In genomic region chr7:143093847-143094246, GRCm38 (mm10) we compare ENCODE assay signal across 39 mouse cellular contexts. TPM values are rescaled to one million over a fixed set of nuclear protein-coding genes. Genes with fewer than 3 reads are reported as not detected.
"Had no signal": no experiment of that assay in that cellular context is flagged by ENCODE, and none has a peak within 500 bp of the region (broad histone marks: within the 10 kb centered on the region; RNA-seq: fewer than 3 reads in every experiment).

No protein-coding gene starts in this region.

- ATAC-seq: hindbrain, embryonic 16.5 days; inflammation-experienced regulatory T-cells, adult 6 months; intestine, embryonic 15.5 days; intestine, embryonic 16.5 days had no signal

- H3K27me3 ChIP-seq: hindbrain, embryonic 12.5 days; hindbrain, embryonic 15.5 days; intestine, embryonic 15.5 days; kidney, embryonic 15.5 days had no signal

- H3K36me3 ChIP-seq: heart, embryonic 12.5 days; heart, embryonic 13.5 days; heart, embryonic 15.5 days; hindbrain, embryonic 10.5 days; hindbrain, embryonic 12.5 days; hindbrain, embryonic 13.5 days; hindbrain, embryonic 15.5 days; intestine, embryonic 15.5 days; kidney, embryonic 15.5 days had no signal

- H3K4me1 ChIP-seq: heart, embryonic 12.5 days; hindbrain, embryonic 12.5 days; hindbrain, embryonic 13.5 days; hindbrain, embryonic 15.5 days; intestine, embryonic 15.5 days; kidney, embryonic 15.5 days had no signal

- DNase-seq: heart, postnatal 10 days; heart, postnatal 14 days; heart, postnatal 4 days; kidney, adult 11 months; kidney, adult 18-20 months; kidney, adult 2 months; kidney, adult 8-10 months; kidney, adult 9 months; kidney, postnatal 10 days; kidney, postnatal 14 days; kidney, postnatal 25 days; kidney, postnatal 36 days; kidney, postnatal 4 days; layer of hippocampus, adult 9-11 months; layer of hippocampus, postnatal 36 days had no signal

- H3K27ac ChIP-seq: heart, embryonic 13.5 days; heart, embryonic 15.5 days; hindbrain, embryonic 10.5 days; hindbrain, embryonic 12.5 days; hindbrain, embryonic 13.5 days; hindbrain, embryonic 14.5 days; hindbrain, embryonic 15.5 days; hindbrain, postnatal 0 days; intestine, embryonic 15.5 days; kidney, embryonic 15.5 days; kidney, postnatal 0 days; layer of hippocampus, adult 2 months; left cerebral cortex, adult 2 months had no signal

- H3K4me2 ChIP-seq: heart, embryonic 11.5 days; heart, embryonic 12.5 days; heart, embryonic 13.5 days; heart, embryonic 15.5 days; hindbrain, embryonic 12.5 days; hindbrain, embryonic 13.5 days; hindbrain, embryonic 14.5 days; hindbrain, embryonic 15.5 days; intestine, embryonic 15.5 days; kidney, embryonic 15.5 days had no signal

- H3K9me3 ChIP-seq: heart, embryonic 12.5 days; heart, embryonic 13.5 days; heart, embryonic 15.5 days; hindbrain, embryonic 10.5 days; hindbrain, embryonic 12.5 days; hindbrain, embryonic 13.5 days; hindbrain, embryonic 15.5 days; intestine, embryonic 15.5 days; kidney, embryonic 15.5 days had no signal

- H3K9ac ChIP-seq: heart, embryonic 15.5 days; hindbrain, embryonic 12.5 days; hindbrain, embryonic 13.5 days; hindbrain, embryonic 14.5 days; hindbrain, embryonic 15.5 days; intestine, embryonic 15.5 days; kidney, embryonic 15.5 days had no signal

- H3K4me3 ChIP-seq: heart, embryonic 12.5 days; heart, embryonic 13.5 days; heart, embryonic 15.5 days; hindbrain, embryonic 10.5 days; hindbrain, embryonic 12.5 days; hindbrain, embryonic 13.5 days; hindbrain, embryonic 15.5 days; intestine, embryonic 15.5 days; kidney, embryonic 15.5 days; layer of hippocampus, adult 2 months; left cerebral cortex, adult 2 months had no signal

RNA-seq across cellular contexts. Expression of gene Trpm5, which starts 0.6 kb away (rescaled TPM):
- total RNA-seq: heart, postnatal 25 days; heart, postnatal 36 days; layer of hippocampus, adult 2 months; layer of hippocampus, postnatal 25 days; layer of hippocampus, postnatal 36 days; left cerebral cortex, adult 18-20 months; left cerebral cortex, adult 2 months; left cerebral cortex, adult 8-10 months had no signal

RNA-seq across cellular contexts. Expression of gene Kcnq1, which starts 12.3 kb away (rescaled TPM):
- total RNA-seq: hematopoietic stem cell, adult 5-6 weeks had no signal
